Mouse (Mus musculus) megakaryocyte, embryonic 14.5 days (primary cell): ENCODE data around the gene Rin3.

Experiments used
- FLI1 ChIP-seq: IDR thresholded peaks from 2 replicates; pipeline ENCODE4 v1.6.1; 2012; ENCODE audit warnings: low read length, inconsistent platforms, mixed read lengths
- GATA1 ChIP-seq: IDR thresholded peaks from 3 replicates; pipeline ENCODE4 v1.6.1; 2012; ENCODE audit warnings: mixed read lengths, low read length, inconsistent platforms, borderline replicate concordance

DNA sequence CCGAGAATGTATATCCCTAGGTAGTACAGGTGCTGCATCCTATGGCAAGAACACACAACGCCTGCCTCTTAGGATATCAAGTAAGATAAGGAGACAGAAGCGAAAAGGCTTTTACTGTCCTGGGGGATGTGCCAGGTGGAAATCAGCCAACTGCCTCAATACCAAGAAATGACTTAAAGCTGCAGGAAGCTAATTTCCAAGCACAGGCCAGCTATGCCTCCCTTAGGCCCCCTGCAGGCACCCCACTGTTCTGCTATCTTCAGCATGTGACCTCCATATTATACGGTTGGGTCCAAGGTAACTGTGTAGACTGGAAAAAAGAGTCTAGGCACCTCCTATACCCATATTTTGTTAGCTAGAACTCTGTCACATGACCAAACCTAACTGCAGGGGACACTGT, 44.7 kb downstream of the Rin3 start:
- TF ChIP-seq GATA1, result no peak
- no peak for TF ChIP-seq FLI1
